Mouse (Mus musculus): ENCODE measurements at regions not wholly inside any gene's neighbourhood (a gene's known extent, or its start where the extent isn't known, plus 50 kb on each side); places are given as distances from the start of the nearest gene placed in this dataset.
A peak's percentile ranks its signal among the peaks of the same experiment; 100 is the strongest.

- DNase-seq (ENCODE audit: low spot score), result no peak
Observed at GRCm38 (mm10) chr4:93986189-93986588, 570.2 kb upstream of the Gm10306 start.

- no peak for DNase-seq (ENCODE audit: low spot score)
Observed at GRCm38 (mm10) chr4:93990273-93990869, 566.0 kb upstream of the Gm10306 start.

- no peak for DNase-seq (ENCODE audit: low spot score)
Observed at GRCm38 (mm10) chr4:94005818-94006217, 550.5 kb upstream of the Gm10306 start.

GRCm38 (mm10) chr4:94007088-94007768, 549.1 kb upstream of the Gm10306 start:
- peak; percentile 5 for DNase-seq (ENCODE audit: low spot score)

- no peak for DNase-seq (ENCODE audit: low spot score)
Observed at GRCm38 (mm10) chr4:94015713-94016112, 540.6 kb upstream of the Gm10306 start.

GRCm38 (mm10) chr4:94017702-94018101, 538.6 kb upstream of the Gm10306 start:
- DNase-seq (ENCODE audit: low spot score), result no peak

GRCm38 (mm10) chr4:94049629-94050310, 506.6 kb upstream of the Gm10306 start:
- DNase-seq (ENCODE audit: low spot score), result no peak

GRCm38 (mm10) chr4:94052249-94053162, 503.8 kb upstream of the Gm10306 start:
- no peak for DNase-seq (ENCODE audit: low spot score)

GRCm38 (mm10) chr4:94073178-94073870, 483.0 kb upstream of the Gm10306 start:
- no peak for DNase-seq (ENCODE audit: low spot score)

- no peak for DNase-seq (ENCODE audit: low spot score)
Observed at GRCm38 (mm10) chr4:94082839-94083238, 473.5 kb upstream of the Gm10306 start.

GRCm38 (mm10) chr4:94094379-94094778, 462.0 kb upstream of the Gm10306 start:
- no peak for DNase-seq (ENCODE audit: low spot score)

GRCm38 (mm10) chr4:94106941-94107340, 449.4 kb upstream of the Gm10306 start:
- no peak for DNase-seq (ENCODE audit: low spot score)

- no peak for DNase-seq (ENCODE audit: low spot score)
Observed at GRCm38 (mm10) chr4:94116881-94117280, 439.5 kb upstream of the Gm10306 start.

- no peak for DNase-seq (ENCODE audit: low spot score)
Observed at GRCm38 (mm10) chr4:94124177-94124576, 432.2 kb upstream of the Gm10306 start.

GRCm38 (mm10) chr4:94137921-94138320, 418.4 kb upstream of the Gm10306 start:
- no peak for DNase-seq (ENCODE audit: low spot score)

GRCm38 (mm10) chr4:94144901-94145801, 411.2 kb upstream of the Gm10306 start:
- no peak for DNase-seq (ENCODE audit: low spot score)

- DNase-seq (ENCODE audit: low spot score), result no peak
Observed at GRCm38 (mm10) chr4:94147964-94148533, 408.3 kb upstream of the Gm10306 start.

GRCm38 (mm10) chr4:94149056-94149455, 407.3 kb upstream of the Gm10306 start:
- no peak for DNase-seq (ENCODE audit: low spot score)

- DNase-seq (ENCODE audit: low spot score), result no peak
Observed at GRCm38 (mm10) chr4:94160620-94161019, 395.7 kb upstream of the Gm10306 start.

- no peak for DNase-seq (ENCODE audit: low spot score)
Observed at GRCm38 (mm10) chr4:94173096-94173495, 383.2 kb upstream of the Gm10306 start.

All from lung, postnatal 25 days (tissue).